Mouse (Mus musculus): Measurements from ENCODE around the gene Polrmt.

DNA sequence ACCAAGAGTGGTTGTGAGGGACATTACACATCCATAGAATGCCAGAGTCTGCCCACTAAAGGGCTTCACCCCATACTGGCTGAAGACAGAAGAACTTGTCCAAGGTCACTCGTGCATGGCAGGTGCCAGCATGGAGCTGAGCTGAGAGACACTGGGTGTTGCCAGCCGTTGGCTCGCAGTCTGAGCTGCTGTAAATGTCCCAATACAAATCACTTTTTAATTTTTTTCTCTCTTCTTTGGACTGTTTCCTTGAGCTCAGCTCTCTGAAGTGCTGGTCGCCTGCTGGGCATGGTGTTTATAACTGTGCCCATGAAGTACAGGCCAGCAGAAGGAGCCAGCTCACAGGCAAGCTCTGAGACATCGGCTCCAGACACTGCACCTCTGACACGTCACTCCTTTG lies 23.3 kb downstream of the Polrmt start:
- TF ChIP-seq CTCF (IDR thresholded peaks at IDR 0.05; ENCODE audit: insufficient read depth, low read length) (no peak), POLR2A (IDR thresholded peaks at IDR 0.05; ENCODE audit: borderline replicate concordance, extremely low read depth, low read depth, low read length) (no peak)

Measured in lung, adult 2 months (tissue).